Mouse (Mus musculus) ES-E14 (cell line): Measurements from ENCODE around the gene Uaca. TPM values are rescaled to one million over a fixed set of nuclear protein-coding genes. Genes with fewer than 3 reads are reported as not detected.
A peak's percentile ranks its signal among the peaks of the same experiment; 100 is the strongest.

Source experiments
- DNase-seq: peaks from one replicate; pipeline ENCODE4 v3.0.0-alpha.2; 2013; ENCODE audit warnings: low read depth, low spot score
- H3K27ac ChIP-seq: 2 replicates; pipeline ENCODE4 v1.5.1; 2012; ENCODE audit warnings: low read depth, mild to moderate bottlenecking, low read length, moderate library complexity, mixed read lengths; ENCODE audit not compliant: poor library complexity, insufficient read depth, severe bottlenecking
- H3K36me3 ChIP-seq: 2 replicates; pipeline ENCODE4 v1.6.1; 2012; ENCODE audit warnings: mild to moderate bottlenecking, low read length, moderate library complexity, mixed read lengths; ENCODE audit not compliant: control insufficient read depth, poor library complexity, insufficient read depth, severe bottlenecking
- H3K4me1 ChIP-seq, 2 experiments: fragments of 150-350 bp in 1 of 2; sonication (generic) in 1 of 2; 2 replicates each; pipeline ENCODE4 v1.6.1; 2012; ENCODE audit warnings: low read length in 2 of 2, mild to moderate bottlenecking in 1 of 2, mixed read lengths in 1 of 2; ENCODE audit not compliant: control insufficient read depth in 2 of 2, insufficient read depth in 2 of 2, poor library complexity in 1 of 2
- H3K4me3 ChIP-seq, 2 experiments: fragments of 150-350 bp in 1 of 2; sonication (generic) in 1 of 2; 2 replicates each; pipeline ENCODE4 v1.5.1; 2012; ENCODE audit warnings: low read length in 2 of 2, low read depth in 1 of 2, mild to moderate bottlenecking in 1 of 2, mixed read lengths in 1 of 2; ENCODE audit not compliant: insufficient read depth in 1 of 2, poor library complexity in 1 of 2, severe bottlenecking in 1 of 2
- H3K9ac ChIP-seq: 2 replicates; pipeline ENCODE4 v1.6.1; 2012; ENCODE audit warnings: low read depth, mild to moderate bottlenecking, low read length, mixed read lengths; ENCODE audit not compliant: poor library complexity, insufficient read depth, severe bottlenecking
- H3K9me3 ChIP-seq: fragments of 150-350 bp; sonication (generic); 2 replicates; pipeline ENCODE4 v1.6.1; 2012; ENCODE audit warnings: low read depth, mild to moderate bottlenecking, low read length; ENCODE audit not compliant: control insufficient read depth, insufficient read depth
- CHD2 ChIP-seq: IDR thresholded peaks from 2 replicates; pipeline ENCODE4 v1.6.1; 2014; ENCODE audit warnings: mild to moderate bottlenecking, low read depth, low read length, inconsistent platforms
- HCFC1 ChIP-seq: IDR thresholded peaks from 2 replicates; pipeline ENCODE4 v1.6.1; 2012; ENCODE audit warnings: low read length, inconsistent platforms, borderline replicate concordance; ENCODE audit not compliant: insufficient read depth
- MAFK ChIP-seq: IDR thresholded peaks from 2 replicates; pipeline ENCODE4 v1.6.1; 2014; ENCODE audit warnings: mild to moderate bottlenecking, low read depth, low read length, inconsistent platforms; ENCODE audit not compliant: insufficient read depth
- ZC3H11A ChIP-seq: IDR thresholded peaks from 2 replicates; pipeline ENCODE4 v1.6.1; 2012; ENCODE audit warnings: low read depth, mild to moderate bottlenecking, inconsistent platforms, low read length, borderline replicate concordance
- ZNF384 ChIP-seq: IDR thresholded peaks from 2 replicates; pipeline ENCODE4 v1.6.1; 2012; ENCODE audit warnings: low read depth, low read length, inconsistent platforms
- in situ Hi-C, 2 experiments: fragments of 600-800 bp; cut with MboI; formaldehyde crosslinking; loops; one replicate each; pipeline ENCODE4 v1.15.1; 2025; ENCODE audit warnings: low sequenced_read_pairs in 2 of 2, inconsistent platforms in 1 of 2; ENCODE audit not compliant: unreplicated experiment in 2 of 2
- total RNA-seq: library from RNA; depleted of rRNA; stranded (reverse); fragments of 300-350 nt; gene quantifications from 2 replicates; pipeline ENCODE4 v1.2.3, GENCODE M21; 2012

Gene Uaca
- total RNA-seq, 1 experiment = 22.1 TPM

DNA sequence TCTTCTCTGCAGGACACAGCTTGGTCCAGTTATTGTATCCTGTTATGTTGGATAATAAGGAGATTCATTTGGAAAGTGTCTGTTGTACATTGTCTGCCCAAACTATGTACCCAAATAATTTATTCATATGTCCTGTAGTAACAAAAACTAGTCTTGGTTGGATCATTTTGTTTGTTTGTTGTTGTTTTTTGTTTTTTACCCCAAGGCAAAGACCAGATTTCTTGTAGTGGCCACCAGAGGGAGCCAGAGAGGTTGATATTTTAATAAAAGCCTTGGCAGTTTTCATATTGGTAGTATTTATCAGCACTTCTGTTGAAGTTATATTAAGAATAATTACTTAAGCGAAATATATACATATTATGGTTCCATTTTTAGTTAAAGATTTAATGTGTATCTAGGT is 25.0 kb downstream of the Uaca start:
- DNase-seq = no peak
- no peak overlapping the region for H3K27ac ChIP-seq
- TF ChIP-seq CHD2 (no peak), ZC3H11A (no peak), MAFK (no peak), ZNF384 (no peak), HCFC1 (no peak)
- H3K4me1 ChIP-seq = peaks cover 5 to 8% of the 10 kb centered on the region in 2 experiments; a peak in 2 of 4 replicates
- no peaks in the 10 kb centered on the region for H3K9me3 ChIP-seq
- no peak overlapping the region for H3K9ac ChIP-seq
- in situ Hi-C loops = no loop called here
- no peaks in the 10 kb centered on the region for H3K36me3 ChIP-seq
- H3K4me3 ChIP-seq = no peak overlapping the region

DNA sequence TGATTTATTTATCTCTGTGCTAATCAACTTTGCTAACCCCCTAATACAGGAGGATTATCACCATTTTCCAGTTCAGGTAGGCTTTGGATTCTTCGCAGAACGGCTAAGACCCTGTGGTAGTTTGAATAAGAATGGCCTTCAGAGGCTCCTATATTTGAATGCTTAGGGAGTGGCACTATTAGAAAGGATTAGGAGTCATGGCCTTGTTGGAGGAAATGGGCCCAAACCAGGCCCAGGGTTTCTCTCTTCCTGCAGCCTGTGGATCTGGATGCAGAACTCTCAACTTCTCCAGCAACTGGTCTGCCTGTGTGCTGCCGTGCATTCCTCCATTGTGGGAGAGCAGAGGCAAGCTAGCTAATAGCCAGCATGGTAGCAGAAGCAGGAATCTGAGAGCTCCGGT is 27.2 kb downstream of the Uaca start:
- in situ Hi-C loops = no loop called here

DNA sequence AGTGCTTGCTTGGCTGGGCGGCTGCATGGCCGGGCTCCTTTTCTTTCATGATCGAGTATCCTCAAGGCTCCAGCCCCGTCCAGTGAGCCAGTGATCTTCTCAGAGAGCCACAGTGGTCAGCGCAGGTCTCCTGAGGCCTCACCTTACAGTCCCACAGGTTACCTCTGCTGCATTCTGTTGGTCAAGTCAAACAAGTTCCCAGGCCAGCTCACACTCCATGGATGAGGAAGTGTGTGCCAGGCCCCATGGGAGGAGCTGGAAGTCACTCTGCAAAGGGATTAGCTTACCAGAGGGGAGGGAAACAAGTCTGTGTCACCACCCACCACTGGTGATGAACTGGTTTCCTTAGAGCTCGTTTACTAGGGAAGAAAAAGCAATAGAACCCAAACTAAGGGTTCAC is 28.3 kb downstream of the Uaca start:
- DNase-seq = no peak

More for the DNA sequence above, 27.2 kb downstream of the Uaca start:
- DNase-seq = no peak
- peaks cover 5 to 16% of the 10 kb centered on the region in 2 experiments; a peak in 3 of 4 replicates for H3K4me1 ChIP-seq
- TF ChIP-seq HCFC1 (no peak), ZNF384 (no peak), CHD2 (no peak), ZC3H11A (no peak)
- H3K36me3 ChIP-seq = no peaks in the 10 kb centered on the region
- H3K27ac ChIP-seq = peak overlapping the region; percentile 81; the same call in 1 of the 2 replicates
- H3K9me3 ChIP-seq = no peaks in the 10 kb centered on the region
- peak overlapping the region; percentile 50; the same call in 1 of the 2 replicates for H3K9ac ChIP-seq
- no peak overlapping the region for H3K4me3 ChIP-seq

DNA sequence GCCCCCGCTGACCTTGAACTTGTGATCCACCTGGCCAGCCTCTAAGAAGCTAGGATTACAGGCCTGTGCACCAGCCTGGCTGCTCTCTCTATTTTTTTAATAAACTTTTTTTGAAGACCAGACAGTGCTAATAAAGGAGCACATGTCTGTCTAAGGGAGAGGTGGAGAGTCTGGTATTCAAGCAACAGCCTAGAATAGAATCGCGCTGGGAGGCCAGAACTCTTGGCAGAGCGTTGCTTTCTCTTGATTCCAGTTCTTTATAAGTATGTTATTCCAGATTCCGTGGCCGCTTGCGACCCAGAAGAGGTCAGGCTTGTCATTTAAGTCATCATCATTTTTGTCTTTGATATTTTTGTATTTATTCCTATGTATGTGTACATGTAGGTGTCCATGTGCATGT is 31.2 kb downstream of the Uaca start:
- Histone ChIP-seq H3K9ac (no peak overlapping the region), H3K36me3 (no peaks in the 10 kb centered on the region), H3K4me1 (peaks cover 3 to 16% of the 10 kb centered on the region in 2 experiments; a peak in 3 of 4 replicates), H3K9me3 (no peaks in the 10 kb centered on the region), H3K4me3 (no peak overlapping the region), H3K27ac (no peak overlapping the region)
- no peak for TF ChIP-seq HCFC1
- no peak for TF ChIP-seq ZNF384
- no peak for TF ChIP-seq MAFK
- no peak for TF ChIP-seq ZC3H11A
- TF ChIP-seq CHD2 = no peak
- DNase-seq = no peak
- in situ Hi-C loops = no loop called here

More for the DNA sequence above, 28.3 kb downstream of the Uaca start:
- H3K4me1 ChIP-seq = peaks cover 5 to 16% of the 10 kb centered on the region in 2 experiments; a peak in 3 of 4 replicates
- H3K27ac ChIP-seq = no peak overlapping the region
- H3K9me3 ChIP-seq = no peaks in the 10 kb centered on the region
- TF ChIP-seq ZC3H11A (no peak), MAFK (no peak), ZNF384 (no peak), CHD2 (no peak), HCFC1 (no peak)
- no peak overlapping the region for H3K9ac ChIP-seq
- H3K36me3 ChIP-seq = no peaks in the 10 kb centered on the region
- in situ Hi-C loops = no loop called here
- H3K4me3 ChIP-seq = no peak overlapping the region

DNA sequence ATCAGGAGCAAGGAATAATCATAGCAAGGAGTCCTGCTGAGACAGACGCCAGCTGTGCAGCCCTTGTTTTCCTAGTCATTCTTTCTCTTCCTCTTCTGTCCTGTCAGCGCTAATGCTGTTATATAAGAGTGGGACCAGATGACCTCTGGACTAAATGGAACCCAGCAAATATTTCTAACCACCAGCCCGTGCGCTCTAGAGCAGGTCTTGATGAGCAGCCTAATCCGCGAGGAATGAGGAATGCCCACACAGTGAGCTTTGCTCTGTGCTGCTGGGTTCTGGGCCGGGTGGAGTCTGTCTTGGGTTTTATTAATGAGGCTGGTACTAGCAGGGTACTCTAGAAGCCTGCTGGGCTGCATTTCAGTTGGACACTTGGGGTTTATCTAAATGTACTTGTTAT is 32.4 kb downstream of the Uaca start:
- no peaks in the 10 kb centered on the region for H3K36me3 ChIP-seq
- H3K4me3 ChIP-seq = no peak overlapping the region
- peaks cover 0 to 9% of the 10 kb centered on the region in 2 experiments; a peak in 2 of 4 replicates for H3K4me1 ChIP-seq
- DNase-seq = no peak
- in situ Hi-C loops = no loop called here
- TF ChIP-seq MAFK (no peak), ZNF384 (no peak), CHD2 (no peak), ZC3H11A (no peak), HCFC1 (no peak)
- H3K9me3 ChIP-seq = no peaks in the 10 kb centered on the region
- H3K27ac ChIP-seq = no peak overlapping the region
- no peak overlapping the region for H3K9ac ChIP-seq
